Mouse (Mus musculus): ENCODE measurements at regions not wholly inside any gene's neighbourhood (a gene's known extent, or its start where the extent isn't known, plus 50 kb on each side); places are given as distances from the start of the nearest gene placed in this dataset.
A peak's percentile ranks its signal among the peaks of the same experiment; 100 is the strongest.

GRCm38 (mm10) chr2:21963343-21964026, 263.8 kb upstream of the Myo3a start:
- Histone ChIP-seq H3K4me1 (ENCODE audit: control insufficient read depth in 2 of 2, insufficient read depth in 2 of 2, low read length in 2 of 2) (peaks cover 4 to 15% of the 10 kb centered on the region in 2 experiments; a peak in 3 of 4 replicates), H3K36me3 (ENCODE audit: control insufficient read depth, insufficient read depth, low read length) (no peaks in the 10 kb centered on the region), H3K9me3 (ENCODE audit: control insufficient read depth, low read length) (no peaks in the 10 kb centered on the region), H3K27me3 (ENCODE audit: control insufficient read depth, insufficient read depth, low read length) (no peaks in the 10 kb centered on the region), H3K4me2 (ENCODE audit: low read length) (peak overlapping the region; percentile 64), H3K27ac (replicated peaks in 1 of 2; ENCODE audit: control insufficient read depth in 1 of 2, insufficient read depth in 1 of 2, low read depth in 2 of 2, low read length in 2 of 2) (peak overlapping the region; percentile 8 to 50; a peak in 1 of 4 replicates), H3K4me3 (ENCODE audit: control insufficient read depth in 1 of 2, insufficient read depth in 1 of 2, low read depth in 1 of 2, low read length in 2 of 2) (peak overlapping the region in 1 of 2 experiments; percentile 14; a peak in 2 of 4 replicates), H3K9ac (ENCODE audit: low read length) (peak overlapping the region; percentile 18; the same call in 1 of the 2 replicates)
- WGBS, result 4% methylated on average over 7 of the region's 7 CpGs
- no peak for ATAC-seq (ENCODE audit: insufficient number of reproducible peaks, insufficient read depth, low FRiP score, low read depth)

GRCm38 (mm10) chr2:21964027-21964605, 263.2 kb upstream of the Myo3a start:
- Histone ChIP-seq H3K4me2 (ENCODE audit: low read length) (peak overlapping the region; percentile 64), H3K27ac (replicated peaks in 1 of 2; ENCODE audit: control insufficient read depth in 1 of 2, insufficient read depth in 1 of 2, low read depth in 2 of 2, low read length in 2 of 2) (peak overlapping the region in 1 of 2 experiments; percentile 50; a peak in 1 of 4 replicates), H3K36me3 (ENCODE audit: control insufficient read depth, insufficient read depth, low read length) (no peaks in the 10 kb centered on the region), H3K9me3 (ENCODE audit: control insufficient read depth, low read length) (no peaks in the 10 kb centered on the region), H3K4me1 (ENCODE audit: control insufficient read depth in 2 of 2, insufficient read depth in 2 of 2, low read length in 2 of 2) (peaks cover 2 to 13% of the 10 kb centered on the region in 2 experiments; a peak in 3 of 4 replicates), H3K27me3 (ENCODE audit: control insufficient read depth, insufficient read depth, low read length) (no peaks in the 10 kb centered on the region), H3K4me3 (ENCODE audit: control insufficient read depth in 1 of 2, insufficient read depth in 1 of 2, low read depth in 1 of 2, low read length in 2 of 2) (peak overlapping the region in 1 of 2 experiments; percentile 14; a peak in 2 of 4 replicates), H3K9ac (ENCODE audit: low read length) (peak overlapping the region; percentile 18; the same call in 1 of the 2 replicates)
- WGBS, result under 1% methylated on average over 10 of the region's 10 CpGs
- ATAC-seq (ENCODE audit: insufficient number of reproducible peaks, insufficient read depth, low FRiP score, low read depth), result peak; percentile 83

DNA sequence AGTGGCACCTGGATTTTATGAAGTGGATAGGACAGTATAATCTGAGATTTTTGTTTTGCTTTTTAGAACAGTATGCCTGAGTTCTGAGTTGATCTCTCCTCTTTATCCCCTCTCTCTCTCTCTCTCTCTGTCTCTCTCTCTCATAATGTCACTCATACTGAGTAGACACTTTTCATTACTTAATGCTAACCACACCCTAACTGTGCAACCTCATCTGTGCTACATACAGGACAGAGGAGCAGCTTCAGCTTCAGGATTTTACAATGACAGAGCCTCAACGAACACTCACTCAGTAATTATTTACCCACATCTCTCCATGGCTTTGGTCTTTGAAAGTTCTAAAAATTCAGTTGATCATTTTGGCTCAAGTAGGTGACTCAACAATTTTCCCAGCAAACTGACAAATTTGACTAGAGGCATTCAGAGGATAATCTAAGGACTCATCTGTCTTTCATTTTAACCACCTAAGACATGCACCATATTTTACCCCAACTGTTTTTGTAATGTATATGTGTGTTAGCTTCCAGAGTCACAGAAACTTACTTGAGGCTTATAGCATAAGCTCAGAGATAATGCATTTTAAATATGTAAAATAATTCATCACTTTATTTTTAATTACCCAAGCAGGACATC, 256.4 kb upstream of the Myo3a start:
- 79% methylated on average over 1 of the region's 1 CpGs for WGBS
- H3K4me2 ChIP-seq (ENCODE audit: low read length), result no peak overlapping the region
- H3K27me3 ChIP-seq (ENCODE audit: control insufficient read depth, insufficient read depth, low read length), result no peaks in the 10 kb centered on the region
- no peak overlapping the region for H3K27ac ChIP-seq (replicated peaks in 1 of 2; ENCODE audit: control insufficient read depth in 1 of 2, insufficient read depth in 1 of 2, low read depth in 2 of 2, low read length in 2 of 2)
- no peak overlapping the region for H3K4me3 ChIP-seq (ENCODE audit: control insufficient read depth in 1 of 2, insufficient read depth in 1 of 2, low read depth in 1 of 2, low read length in 2 of 2)
- ATAC-seq (ENCODE audit: insufficient number of reproducible peaks, insufficient read depth, low FRiP score, low read depth), result no peak
- no peaks in the 10 kb centered on the region for H3K36me3 ChIP-seq (ENCODE audit: control insufficient read depth, insufficient read depth, low read length)
- H3K9ac ChIP-seq (ENCODE audit: low read length), result no peak overlapping the region
- H3K4me1 ChIP-seq (ENCODE audit: control insufficient read depth in 2 of 2, insufficient read depth in 2 of 2, low read length in 2 of 2), result peaks cover 0 to 3% of the 10 kb centered on the region in 2 experiments; a peak in 1 of 4 replicates
- H3K9me3 ChIP-seq (ENCODE audit: control insufficient read depth, low read length), result no peaks in the 10 kb centered on the region

DNA sequence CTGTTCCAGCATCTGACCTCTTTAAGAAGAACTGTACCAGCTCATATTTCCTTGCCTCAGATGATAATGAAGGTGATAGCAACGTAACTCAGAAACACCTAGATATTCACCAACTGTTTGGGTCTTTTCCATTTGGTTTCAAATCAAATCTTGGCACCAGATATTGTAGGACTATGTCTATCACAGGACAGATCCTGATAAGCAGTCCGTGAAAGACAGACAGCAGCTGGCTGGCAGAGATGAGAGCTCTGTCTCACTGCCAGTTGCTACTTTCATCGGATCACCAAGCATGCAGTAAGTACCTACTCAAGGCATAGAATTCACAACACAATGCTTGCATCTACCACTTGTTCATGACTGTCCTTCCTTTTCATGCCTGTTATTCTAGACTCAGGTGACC, 252.7 kb upstream of the Myo3a start:
- H3K27ac ChIP-seq (replicated peaks in 1 of 2; ENCODE audit: control insufficient read depth in 1 of 2, insufficient read depth in 1 of 2, low read depth in 2 of 2, low read length in 2 of 2), result no peak overlapping the region
- H3K9ac ChIP-seq (ENCODE audit: low read length), result no peak overlapping the region
- ATAC-seq (ENCODE audit: insufficient number of reproducible peaks, insufficient read depth, low FRiP score, low read depth), result no peak
- no peak overlapping the region for H3K4me3 ChIP-seq (ENCODE audit: control insufficient read depth in 1 of 2, insufficient read depth in 1 of 2, low read depth in 1 of 2, low read length in 2 of 2)
- WGBS, result 35% methylated on average over 3 of the region's 3 CpGs
- no peak overlapping the region for H3K4me2 ChIP-seq (ENCODE audit: low read length)
- peaks cover 0 to 3% of the 10 kb centered on the region in 2 experiments; a peak in 1 of 4 replicates for H3K4me1 ChIP-seq (ENCODE audit: control insufficient read depth in 2 of 2, insufficient read depth in 2 of 2, low read length in 2 of 2)
- no peaks in the 10 kb centered on the region for H3K9me3 ChIP-seq (ENCODE audit: control insufficient read depth, low read length)
- no peaks in the 10 kb centered on the region for H3K27me3 ChIP-seq (ENCODE audit: control insufficient read depth, insufficient read depth, low read length)
- no peaks in the 10 kb centered on the region for H3K36me3 ChIP-seq (ENCODE audit: control insufficient read depth, insufficient read depth, low read length)

DNA sequence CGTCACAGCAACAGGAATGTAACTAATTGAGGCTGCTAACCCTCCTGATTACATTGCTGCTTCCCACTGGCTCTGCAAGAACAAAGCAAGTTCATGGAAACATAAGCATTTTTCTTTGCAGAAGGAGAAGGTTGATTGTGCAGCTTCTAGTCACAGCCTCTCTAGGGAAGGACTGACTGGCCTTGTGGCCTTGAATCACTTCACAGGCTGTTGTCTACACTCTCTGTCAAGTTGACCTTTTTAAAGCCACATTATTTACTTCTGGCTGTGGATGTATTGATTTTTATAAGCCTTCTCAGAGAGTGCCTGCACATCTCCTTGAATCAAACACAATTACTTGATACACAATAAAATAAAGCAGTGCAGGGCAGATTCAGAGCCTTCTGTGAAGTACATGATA, 251.8 kb upstream of the Myo3a start:
- Histone ChIP-seq H3K4me2 (ENCODE audit: low read length) (no peak overlapping the region), H3K9me3 (ENCODE audit: control insufficient read depth, low read length) (no peaks in the 10 kb centered on the region), H3K9ac (ENCODE audit: low read length) (no peak overlapping the region), H3K27ac (replicated peaks in 1 of 2; ENCODE audit: control insufficient read depth in 1 of 2, insufficient read depth in 1 of 2, low read depth in 2 of 2, low read length in 2 of 2) (no peak overlapping the region), H3K4me1 (ENCODE audit: control insufficient read depth in 2 of 2, insufficient read depth in 2 of 2, low read length in 2 of 2) (peaks cover 0 to 3% of the 10 kb centered on the region in 2 experiments; a peak in 1 of 4 replicates), H3K27me3 (ENCODE audit: control insufficient read depth, insufficient read depth, low read length) (no peaks in the 10 kb centered on the region), H3K4me3 (ENCODE audit: control insufficient read depth in 1 of 2, insufficient read depth in 1 of 2, low read depth in 1 of 2, low read length in 2 of 2) (no peak overlapping the region), H3K36me3 (ENCODE audit: control insufficient read depth, insufficient read depth, low read length) (no peaks in the 10 kb centered on the region)
- WGBS, result 57% methylated on average over 1 of the region's 1 CpGs
- no peak for ATAC-seq (ENCODE audit: insufficient number of reproducible peaks, insufficient read depth, low FRiP score, low read depth)

DNA sequence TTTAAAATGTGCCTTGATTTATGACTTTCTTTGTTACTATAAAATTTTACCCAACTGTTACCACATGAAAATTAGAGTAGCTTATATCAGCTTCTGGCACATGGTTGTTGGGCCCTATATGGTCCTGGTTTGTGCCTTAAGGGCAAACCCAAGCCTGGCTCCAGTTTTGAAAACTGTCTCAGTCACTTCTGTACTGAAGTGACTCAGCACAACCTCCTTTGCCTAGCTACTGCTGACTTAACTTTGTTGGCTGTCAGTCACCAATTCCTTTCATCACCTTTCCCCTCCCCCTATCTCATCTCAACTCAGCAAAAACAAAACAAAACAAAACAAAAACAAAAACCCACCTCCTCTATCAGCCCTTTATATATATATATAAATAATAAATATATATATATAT, 251.0 kb upstream of the Myo3a start:
- Histone ChIP-seq H3K4me3 (ENCODE audit: control insufficient read depth in 1 of 2, insufficient read depth in 1 of 2, low read depth in 1 of 2, low read length in 2 of 2) (no peak overlapping the region), H3K9me3 (ENCODE audit: control insufficient read depth, low read length) (no peaks in the 10 kb centered on the region), H3K9ac (ENCODE audit: low read length) (no peak overlapping the region), H3K4me1 (ENCODE audit: control insufficient read depth in 2 of 2, insufficient read depth in 2 of 2, low read length in 2 of 2) (peaks cover 0 to 3% of the 10 kb centered on the region in 2 experiments; a peak in 1 of 4 replicates), H3K27ac (replicated peaks in 1 of 2; ENCODE audit: control insufficient read depth in 1 of 2, insufficient read depth in 1 of 2, low read depth in 2 of 2, low read length in 2 of 2) (no peak overlapping the region), H3K4me2 (ENCODE audit: low read length) (no peak overlapping the region), H3K27me3 (ENCODE audit: control insufficient read depth, insufficient read depth, low read length) (no peaks in the 10 kb centered on the region), H3K36me3 (ENCODE audit: control insufficient read depth, insufficient read depth, low read length) (no peaks in the 10 kb centered on the region)
- no peak for ATAC-seq (ENCODE audit: insufficient number of reproducible peaks, insufficient read depth, low FRiP score, low read depth)

DNA sequence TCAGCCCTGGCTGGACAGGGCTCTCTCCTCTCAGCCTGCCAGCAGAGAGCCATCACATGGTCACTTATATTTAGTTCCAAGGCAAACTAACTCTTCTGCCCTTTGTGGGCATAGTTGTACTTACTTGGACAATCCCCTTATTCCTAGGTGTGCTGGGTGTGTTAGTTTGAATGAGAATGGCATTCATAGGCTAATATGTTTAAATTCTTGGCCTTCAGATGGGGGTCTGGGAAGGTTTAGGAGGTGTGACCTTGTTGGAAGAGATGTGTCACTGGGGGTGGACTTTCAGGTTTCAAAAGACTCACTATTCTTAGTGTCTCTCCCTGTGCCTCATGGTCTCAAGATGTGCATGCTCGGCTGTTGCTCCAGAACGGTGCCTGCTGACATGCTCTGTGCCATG, 250.5 kb upstream of the Myo3a start:
- 64% methylated on average over 2 of the region's 2 CpGs for WGBS
- no peak for ATAC-seq (ENCODE audit: insufficient number of reproducible peaks, insufficient read depth, low FRiP score, low read depth)
- Histone ChIP-seq H3K9me3 (ENCODE audit: control insufficient read depth, low read length) (no peaks in the 10 kb centered on the region), H3K27ac (replicated peaks in 1 of 2; ENCODE audit: control insufficient read depth in 1 of 2, insufficient read depth in 1 of 2, low read depth in 2 of 2, low read length in 2 of 2) (no peak overlapping the region), H3K36me3 (ENCODE audit: control insufficient read depth, insufficient read depth, low read length) (no peaks in the 10 kb centered on the region), H3K4me3 (ENCODE audit: control insufficient read depth in 1 of 2, insufficient read depth in 1 of 2, low read depth in 1 of 2, low read length in 2 of 2) (no peak overlapping the region), H3K9ac (ENCODE audit: low read length) (no peak overlapping the region), H3K27me3 (ENCODE audit: control insufficient read depth, insufficient read depth, low read length) (no peaks in the 10 kb centered on the region), H3K4me2 (ENCODE audit: low read length) (no peak overlapping the region), H3K4me1 (ENCODE audit: control insufficient read depth in 2 of 2, insufficient read depth in 2 of 2, low read length in 2 of 2) (no peaks in the 10 kb centered on the region)

Data from heart, embryonic 14.5 days (tissue).